Mouse (Mus musculus) spleen, postnatal 10 days (tissue): Measurements from ENCODE around the gene Cry2.
A peak's percentile ranks its signal among the peaks of the same experiment; 100 is the strongest.
"Not testable (repeated sequence)": the region's sequence is repeated elsewhere in the genome, so short reads cannot be mapped to it uniquely, and the experiment has no call there.

Source experiments
- DNase-seq, 2 experiments: peaks; one replicate each; pipeline ENCODE4 v3.0.0; 2021 to 2022; ENCODE audit warnings: low spot score in 2 of 2

Cry2 gene

GRCm38 (mm10) chr2:92433578-92434374 is at the start of gene Cry2:
TSS of gene Cry2 (minus strand) at chr2:92434043.
- peak; percentile 93 to 97 for DNase-seq

GRCm38 (mm10) chr2:92483505-92483904 is 49.7 kb upstream of the Cry2 start:
- DNase-seq = no peak

DNA sequence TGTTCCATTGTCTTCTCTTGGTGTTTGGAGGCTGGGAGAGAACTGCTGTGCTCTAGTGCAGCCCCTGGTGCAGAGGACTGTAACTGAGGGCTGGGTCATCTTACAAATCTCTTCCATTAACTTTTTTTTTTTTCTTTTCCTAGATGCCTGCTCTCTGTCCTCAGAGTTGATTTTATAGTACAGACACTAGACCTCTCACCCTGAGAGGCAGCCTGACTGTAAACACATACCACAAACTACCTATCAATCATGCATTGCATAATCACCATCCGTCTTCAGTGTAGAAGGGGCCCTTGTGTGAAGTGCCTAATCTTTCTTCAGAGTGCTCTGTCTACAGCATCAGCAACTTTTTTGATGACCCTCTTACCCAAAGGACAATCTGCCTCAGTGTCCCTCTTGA is 48.7 kb upstream of the Cry2 start:
- DNase-seq = no peak

- DNase-seq = no peak
Measured at GRCm38 (mm10) chr2:92478313-92478688, 44.5 kb upstream of the Cry2 start.

- DNase-seq = no peak
Measured at GRCm38 (mm10) chr2:92477672-92478312, 43.9 kb upstream of the Cry2 start.

DNA sequence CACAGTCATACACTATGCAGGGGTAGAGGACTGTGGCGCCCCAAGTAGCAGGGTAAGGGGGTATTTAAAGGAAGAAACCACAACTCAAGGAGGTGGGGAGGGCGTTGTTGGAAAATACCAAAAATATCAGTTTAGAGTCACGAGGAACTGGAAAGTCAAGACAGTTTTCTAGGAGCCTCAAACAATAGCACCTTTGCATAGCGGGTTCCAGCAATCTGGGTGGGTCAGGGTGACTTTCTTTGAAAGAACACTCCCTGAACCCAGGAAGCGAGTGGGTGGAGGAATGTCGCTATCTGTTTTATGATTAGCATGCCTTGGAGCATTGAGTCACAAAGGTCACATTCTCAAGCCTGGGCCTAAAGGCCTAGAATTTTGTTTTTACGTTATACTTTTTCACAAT is 42.7 kb upstream of the Cry2 start:
- not testable (repeated sequence) for DNase-seq

GRCm38 (mm10) chr2:92475711-92476110 is 41.9 kb upstream of the Cry2 start:
- no peak for DNase-seq

DNA sequence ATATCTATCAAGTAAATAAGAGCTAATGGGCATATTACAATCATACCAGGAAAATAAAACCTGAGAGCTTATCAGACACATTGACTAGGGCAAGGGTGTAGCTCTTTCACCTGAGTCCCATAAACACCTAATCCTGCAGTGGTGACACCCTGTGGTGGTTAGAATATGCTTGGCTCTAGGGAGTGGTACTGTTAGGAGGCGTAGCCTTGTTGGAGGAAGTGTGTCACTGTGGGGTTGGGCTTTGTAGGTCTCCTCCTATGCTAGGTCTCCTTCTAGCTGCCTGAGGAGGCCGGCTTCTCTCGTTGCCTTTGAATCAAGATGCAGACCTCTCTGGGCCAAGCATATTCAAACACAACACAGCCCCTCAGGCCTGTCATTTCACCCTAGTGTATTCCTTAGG is 41.1 kb upstream of the Cry2 start:
- DNase-seq = no peak

- no peak for DNase-seq
Measured at GRCm38 (mm10) chr2:92471886-92472670, 38.2 kb upstream of the Cry2 start.

DNA sequence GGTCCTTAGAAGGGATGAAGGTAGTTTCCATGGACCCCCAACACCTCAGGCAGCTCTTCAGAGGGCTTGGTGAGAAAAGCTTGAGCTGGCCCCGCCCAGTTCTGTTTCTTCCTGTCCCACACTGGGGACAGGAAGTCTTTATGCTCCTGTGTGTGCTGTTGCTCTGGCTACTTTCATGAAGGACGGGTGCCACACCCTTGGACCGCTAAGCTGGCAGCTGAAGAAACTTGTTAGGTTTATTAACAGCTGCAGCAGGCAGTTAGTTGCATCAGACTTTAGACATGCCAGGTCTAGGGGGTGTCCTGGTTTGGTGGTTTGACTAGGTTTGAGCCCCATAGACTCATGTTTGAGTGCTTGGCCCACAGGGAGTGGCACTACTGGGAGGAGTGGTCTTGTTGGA is 30.8 kb upstream of the Cry2 start:
- DNase-seq = peak in 1 of 2 experiments; percentile 40

- no peak for DNase-seq
Measured at GRCm38 (mm10) chr2:92461215-92461614, 27.4 kb upstream of the Cry2 start.

- peak; percentile 46 to 68 for DNase-seq
Measured at GRCm38 (mm10) chr2:92459921-92460707, 26.3 kb upstream of the Cry2 start, which contains the start of gene Slc35c1. TSS of gene Slc35c1 (minus strand) at chr2:92460538.

GRCm38 (mm10) chr2:92459141-92459920 is 25.5 kb upstream of the Cry2 start:
- DNase-seq = peak; percentile 61 to 83

DNA sequence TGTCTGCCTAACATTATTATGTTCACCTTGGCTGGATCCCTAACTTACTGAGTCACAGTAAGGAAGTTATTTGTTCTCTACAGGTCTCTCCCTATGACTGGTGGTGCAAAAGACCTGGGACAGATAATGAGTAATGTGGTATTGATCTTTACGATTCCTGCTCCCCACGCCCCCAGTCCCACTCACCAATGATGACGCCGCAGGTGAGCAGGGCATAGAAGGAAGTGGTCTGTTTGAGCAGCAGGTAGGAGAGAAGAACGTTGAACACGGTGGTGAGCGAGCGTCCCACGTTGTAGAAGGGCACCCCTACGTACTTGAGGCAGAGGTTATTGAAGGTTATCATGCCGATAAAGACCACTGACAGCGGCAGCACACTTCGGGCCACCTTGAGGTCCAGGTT is 24.6 kb upstream of the Cry2 start:
- no peak for DNase-seq

DNA sequence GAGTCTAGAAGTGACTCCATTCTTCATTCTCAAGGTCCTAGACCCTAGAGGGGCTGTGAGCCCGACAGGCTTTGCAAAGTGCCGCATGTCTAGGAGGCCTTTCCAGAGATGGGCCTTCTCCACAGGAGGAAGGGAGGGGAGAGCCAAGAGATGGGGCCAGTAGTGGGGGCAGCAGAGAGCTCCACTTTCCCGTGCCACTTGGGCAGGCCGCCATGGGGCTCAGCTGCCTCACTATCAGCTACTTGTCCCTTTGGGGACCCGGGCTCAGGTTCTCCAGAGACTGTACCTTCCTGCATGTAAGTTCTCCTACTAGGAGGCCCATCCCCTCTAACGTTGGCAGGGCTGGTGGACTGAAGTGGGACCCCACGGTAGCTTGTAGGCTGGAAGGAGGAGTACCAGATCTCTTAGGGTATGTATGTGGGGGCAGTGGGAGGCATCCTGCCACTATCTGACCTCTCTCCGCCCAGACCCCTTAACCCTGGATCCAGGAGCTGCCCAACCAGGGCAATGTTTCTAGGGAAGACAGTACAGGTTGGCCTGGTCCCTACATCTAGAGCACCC is 23.2 kb upstream of the Cry2 start:
- DNase-seq = no peak

DNA sequence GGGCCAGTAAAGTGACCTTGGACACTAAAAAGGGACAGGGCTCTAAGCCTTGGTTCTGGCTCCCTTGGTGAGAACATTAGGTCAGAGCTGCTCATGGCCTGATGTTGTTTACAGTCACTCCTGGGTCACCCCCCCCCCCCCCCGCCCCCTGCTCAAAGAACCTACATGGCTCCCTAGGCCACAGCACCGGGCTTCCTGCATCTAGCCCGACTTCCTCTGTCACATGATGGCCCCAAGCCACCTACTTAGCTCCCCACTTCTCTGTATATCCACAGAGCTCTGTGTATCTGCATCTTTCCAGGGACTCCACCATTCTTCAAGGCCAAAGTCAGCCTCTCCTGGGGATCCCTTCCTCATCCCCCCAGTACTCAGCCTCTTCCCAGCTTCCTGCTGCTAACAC is 21.9 kb upstream of the Cry2 start:
- no peak for DNase-seq

DNA sequence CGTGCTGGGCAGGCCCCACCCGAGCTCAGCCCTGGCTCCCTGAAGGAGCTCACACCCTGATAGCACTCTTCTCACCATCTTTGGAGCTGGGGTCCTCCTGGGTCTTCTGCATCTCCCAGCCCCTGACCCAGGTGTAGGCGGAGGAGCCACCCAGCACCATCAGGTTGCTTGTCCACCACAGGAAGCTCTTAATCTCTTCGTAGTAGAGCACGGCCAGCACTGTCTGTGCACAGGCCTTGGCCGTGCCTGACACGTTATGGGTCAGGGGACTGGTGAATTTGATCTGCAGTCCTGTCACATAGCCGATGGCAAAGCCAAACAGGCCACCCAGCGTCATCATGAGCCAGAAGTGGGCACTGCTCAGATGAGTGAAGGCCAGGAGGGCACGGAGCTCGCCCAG is 20.3 kb upstream of the Cry2 start:
- no peak for DNase-seq

DNA sequence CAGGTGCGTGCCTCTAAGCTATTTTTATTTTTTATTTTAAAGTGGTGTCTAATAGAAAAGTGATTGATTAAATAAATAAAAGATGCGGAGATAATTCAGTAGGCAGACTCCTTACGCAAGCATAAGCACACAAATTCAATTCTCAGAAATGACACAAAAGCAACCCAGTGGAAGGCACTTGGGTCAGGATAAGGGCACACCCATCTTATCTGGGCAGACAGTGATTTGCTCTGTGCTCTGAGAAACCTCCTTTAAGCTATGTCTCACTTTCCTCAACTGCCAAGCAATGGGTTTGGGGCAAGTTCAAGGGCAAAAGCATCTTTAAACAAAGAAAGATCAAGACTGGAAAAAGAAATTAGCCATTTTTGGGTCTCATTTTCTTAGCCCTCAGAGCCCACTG is 17.3 kb upstream of the Cry2 start:
- DNase-seq = no peak

DNA sequence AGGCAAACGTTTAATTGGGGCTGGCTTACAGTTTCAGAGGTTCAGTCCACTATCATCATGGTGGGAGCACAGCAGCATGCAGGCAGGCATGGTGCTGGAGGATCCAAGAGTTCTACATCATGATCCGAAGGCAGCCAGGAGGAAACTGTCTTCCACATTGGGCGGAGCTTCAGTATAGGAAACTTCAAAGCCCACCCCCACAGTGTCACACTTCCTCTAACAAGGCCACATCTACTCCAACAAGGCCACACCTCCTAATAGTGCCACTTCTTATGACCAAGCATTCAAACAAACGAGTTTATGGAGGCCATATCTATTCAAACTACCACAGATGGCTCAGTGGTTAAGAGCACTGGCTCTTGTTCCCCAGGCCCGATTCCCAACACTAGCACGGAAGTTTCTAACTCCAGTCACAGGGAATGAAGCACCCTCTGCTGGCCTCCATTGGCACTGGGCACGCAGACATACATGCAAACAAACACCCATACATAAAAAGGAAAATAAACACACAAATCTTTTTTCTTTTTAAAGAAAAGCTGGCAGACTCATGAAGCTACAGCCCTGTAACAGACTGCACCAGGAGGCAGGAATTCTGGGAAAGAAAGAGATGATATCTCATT is 13.4 kb upstream of the Cry2 start:
- DNase-seq = no peak

DNA sequence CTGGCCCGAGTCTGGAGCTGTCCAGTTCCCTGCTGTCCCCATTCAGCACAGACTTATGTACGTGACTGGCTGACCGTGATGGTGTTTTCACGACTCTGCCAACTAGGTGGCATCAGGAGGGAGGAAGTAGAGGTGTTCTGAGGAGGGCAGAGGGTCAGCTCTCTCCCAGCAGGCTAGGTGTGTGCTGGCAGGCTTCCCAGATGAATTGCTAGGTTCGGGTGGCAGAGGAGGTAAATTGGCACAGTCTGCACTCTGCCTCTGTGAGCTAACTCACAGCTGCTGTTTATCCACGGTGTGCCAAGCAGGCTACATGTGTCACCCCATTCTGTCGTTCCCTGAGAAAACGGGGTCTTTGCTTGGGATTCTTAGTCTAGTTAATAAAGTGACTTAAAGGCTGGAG is 12.8 kb upstream of the Cry2 start:
- no peak for DNase-seq
